Mouse (Mus musculus) inflammation-experienced regulatory T-cells, adult 16 weeks (primary cell): ENCODE data around the gene Kcnj13. TPM values are rescaled to one million over a fixed set of nuclear protein-coding genes. Genes with fewer than 3 reads are reported as not detected.

Experiments used
- polyA plus RNA-seq: library from polyadenylated mRNA; unstranded; fragments of 100-300 nt; shearing (Covaris generic); gene quantifications from one replicate; pipeline ENCODE4 v1.2.1, GENCODE M21; 2017

Gene Kcnj13
- polyA plus RNA-seq: 0.67 TPM

DNA sequence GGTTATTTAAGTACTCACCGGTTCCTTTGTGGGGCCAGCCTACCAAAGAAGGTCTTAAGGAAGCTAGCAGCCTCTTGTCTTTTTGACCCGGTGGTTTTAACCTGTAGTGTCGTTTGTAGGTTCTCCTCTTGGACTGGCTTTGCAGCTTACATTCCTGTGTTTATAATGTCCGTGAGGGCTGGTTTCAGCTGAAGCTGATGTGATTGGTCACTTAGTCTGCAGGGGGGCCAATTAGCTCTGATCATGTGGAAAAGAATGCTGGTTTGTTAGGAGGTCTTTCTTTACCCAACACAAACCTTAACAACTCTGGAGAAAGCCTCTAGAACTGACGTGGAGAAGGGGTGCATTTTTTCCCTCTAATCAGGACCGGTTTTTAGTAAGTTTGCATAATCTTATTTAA lies at the start of gene Kcnj13:
Gene Kcnj13, minus strand, starts transcription at position 136 of the 400 bp plus-strand sequence.

Other genes with a start within 250 kb of the Kcnj13 start
- 2.1 TPM for gene Ecel1, start 238.2 kb downstream of the Kcnj13 start, polyA plus RNA-seq
- gene Prss56, start 211.4 kb downstream of the Kcnj13 start, polyA plus RNA-seq: not detected
- not detected for gene Chrnd, start 204.1 kb downstream of the Kcnj13 start, polyA plus RNA-seq
- gene Chrng, start 190.1 kb downstream of the Kcnj13 start, polyA plus RNA-seq: not detected
- 135 TPM for gene Eif4e2, start 180.8 kb downstream of the Kcnj13 start, polyA plus RNA-seq
- not detected for gene Efhd1, start 130.4 kb downstream of the Kcnj13 start, polyA plus RNA-seq
- 78.8 TPM for gene Gigyf2, start 67.7 kb downstream of the Kcnj13 start, polyA plus RNA-seq
- not detected for gene Snorc, start 75.5 kb upstream of the Kcnj13 start, polyA plus RNA-seq
- gene Neu2, start 115.2 kb upstream of the Kcnj13 start, polyA plus RNA-seq: not detected
- not detected for gene Ngef, start 179.1 kb upstream of the Kcnj13 start, polyA plus RNA-seq
- gene Inpp5d, start 225.6 kb upstream of the Kcnj13 start, polyA plus RNA-seq: 255 TPM